Mouse (Mus musculus) liver, postnatal 0 days (tissue): ENCODE measurements around the gene Meis1.

Experiments
- CTCF ChIP-seq: sonication (generic); IDR thresholded peaks from 2 replicates; pipeline ENCODE4 v1.5.1; 2016; ENCODE audit warnings: antibody characterized with exemption, low read depth
- EP300 ChIP-seq: IDR thresholded peaks from 2 replicates; pipeline ENCODE4 v1.6.1; 2016; ENCODE audit warnings: antibody characterized with exemption, low read depth, mild to moderate bottlenecking

DNA sequence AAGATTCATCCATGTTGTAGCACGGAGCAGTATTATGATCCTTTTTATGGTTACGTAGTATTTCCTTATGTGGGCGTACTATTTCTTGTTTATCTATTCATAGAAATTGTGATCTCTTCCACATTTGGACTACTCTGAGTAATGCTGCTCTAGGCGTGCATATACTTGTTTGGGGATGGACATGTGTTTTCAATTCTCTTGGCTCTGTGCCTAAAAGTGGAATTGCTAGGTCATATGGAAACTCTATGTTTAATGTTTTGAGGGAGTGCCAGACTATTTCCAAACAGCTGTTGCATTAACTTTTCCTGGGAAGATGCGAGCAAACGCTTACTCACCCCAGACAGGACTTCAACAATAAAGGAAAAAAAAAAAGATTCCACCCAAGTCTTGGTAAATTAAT lies 173.3 kb downstream of the Meis1 start:
- TF ChIP-seq CTCF (no peak), EP300 (no peak)
